Mouse (Mus musculus) cerebral cortex, adult 2 months (tissue): ENCODE data around the gene P4ha1.

Source experiments
- WGBS: fragments of 180-500 bp; shearing (Covaris S2); methylation state at CpG from one replicate; pipeline ENCODE4 v1.1.7; 2018; 5-methylcytosine and 5-hydroxymethylcytosine counted together

Gene P4ha1

DNA sequence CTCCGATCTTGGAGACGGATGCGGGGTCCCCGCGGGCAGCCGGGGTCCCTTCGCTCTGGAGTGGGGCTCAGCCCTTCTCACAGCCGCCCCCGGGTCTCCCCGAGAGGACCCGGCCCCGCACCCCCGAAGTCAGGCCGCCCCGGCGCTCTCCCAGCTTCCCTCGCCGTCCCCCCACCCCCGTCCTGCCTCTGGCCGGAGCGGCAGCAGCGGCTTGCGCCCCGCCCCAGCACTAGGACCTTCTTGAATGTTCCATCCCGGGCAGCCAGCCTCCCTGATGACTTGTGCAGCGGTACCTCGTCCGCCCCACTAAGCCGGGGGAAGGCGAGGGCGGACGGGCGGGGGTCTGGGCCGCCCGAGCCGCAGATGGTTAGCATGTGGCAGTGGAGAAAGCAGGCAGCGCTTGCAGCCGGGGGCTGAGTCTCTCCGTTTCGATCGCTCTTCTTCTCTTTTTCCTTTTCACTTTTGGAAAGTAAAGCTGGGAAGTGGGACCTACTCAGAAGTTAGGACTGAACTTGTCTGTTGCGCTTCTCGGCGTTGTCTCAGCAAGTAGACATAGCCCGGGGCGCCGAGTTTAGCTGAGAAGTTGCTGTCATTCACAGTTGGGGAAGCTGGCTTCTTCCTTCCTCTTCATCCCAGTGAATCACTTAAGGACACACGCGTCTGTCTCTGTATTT lies 529 bp downstream of the P4ha1 start:
- WGBS: 1% methylated on average over 49 of the region's 49 CpGs

GRCm38 (mm10) chr10:59324311-59325165 lies 1.4 kb downstream of the P4ha1 start:
- 6% methylated on average over 15 of the region's 15 CpGs for WGBS

DNA sequence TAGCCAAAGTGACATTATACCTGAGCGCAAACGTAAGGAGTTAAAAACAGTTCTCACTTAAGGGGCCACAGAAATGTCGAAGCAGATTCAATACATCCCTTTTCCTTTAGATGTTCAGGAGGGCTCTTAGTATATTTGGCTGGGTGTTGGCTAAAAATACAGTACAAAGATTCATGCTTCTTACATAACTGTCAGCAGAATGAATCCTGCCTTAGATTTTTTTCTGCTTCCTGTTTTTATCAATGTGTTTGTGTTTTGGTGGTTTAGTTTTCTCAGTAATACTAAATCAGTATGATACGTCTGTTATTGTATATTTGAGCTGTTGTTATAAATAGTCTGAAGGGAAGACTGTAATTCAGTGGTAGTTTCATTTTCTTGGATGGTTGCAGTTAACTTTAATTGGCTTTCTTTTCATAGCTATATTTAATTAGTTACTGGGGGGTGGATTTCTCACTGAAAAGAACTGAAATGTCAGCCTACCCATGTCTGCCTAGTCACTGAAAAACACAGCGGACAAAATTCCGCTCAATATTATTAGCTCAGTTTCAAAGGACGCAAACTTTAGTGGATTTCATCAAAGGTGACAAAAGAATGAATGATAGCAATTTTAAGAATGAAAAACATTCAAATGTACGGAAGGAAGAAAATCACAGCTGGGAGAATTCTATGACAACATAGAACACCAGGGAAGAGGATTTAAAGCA lies 3.7 kb downstream of the P4ha1 start:
- 26% methylated on average over 8 of the region's 8 CpGs for WGBS

- WGBS: 47% methylated on average over 3 of the region's 3 CpGs
Observed at GRCm38 (mm10) chr10:59327316-59327710, 4.2 kb downstream of the P4ha1 start.

- 60% methylated on average over 6 of the region's 6 CpGs for WGBS
Observed at GRCm38 (mm10) chr10:59331546-59332256, 8.6 kb downstream of the P4ha1 start.

DNA sequence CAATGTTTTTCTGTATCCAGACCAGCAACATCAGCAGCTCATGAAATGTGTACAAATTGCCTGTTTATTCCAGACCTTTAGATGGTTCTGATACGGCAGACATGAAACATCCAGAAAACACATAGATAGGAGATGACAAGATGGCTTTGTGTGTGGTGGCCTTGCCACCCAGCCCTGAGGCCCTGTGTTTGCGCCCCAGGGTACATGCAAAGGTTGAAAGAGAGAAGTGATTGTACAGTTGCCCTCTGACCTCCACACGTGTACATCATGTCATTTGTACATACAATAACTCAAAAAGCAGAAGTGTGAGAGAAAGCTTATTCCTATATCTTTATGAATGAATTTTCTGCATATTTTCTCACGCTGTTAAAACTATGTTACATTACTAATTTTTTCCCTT lies 10.3 kb downstream of the P4ha1 start:
- 77% methylated on average over 4 of the region's 4 CpGs for WGBS

DNA sequence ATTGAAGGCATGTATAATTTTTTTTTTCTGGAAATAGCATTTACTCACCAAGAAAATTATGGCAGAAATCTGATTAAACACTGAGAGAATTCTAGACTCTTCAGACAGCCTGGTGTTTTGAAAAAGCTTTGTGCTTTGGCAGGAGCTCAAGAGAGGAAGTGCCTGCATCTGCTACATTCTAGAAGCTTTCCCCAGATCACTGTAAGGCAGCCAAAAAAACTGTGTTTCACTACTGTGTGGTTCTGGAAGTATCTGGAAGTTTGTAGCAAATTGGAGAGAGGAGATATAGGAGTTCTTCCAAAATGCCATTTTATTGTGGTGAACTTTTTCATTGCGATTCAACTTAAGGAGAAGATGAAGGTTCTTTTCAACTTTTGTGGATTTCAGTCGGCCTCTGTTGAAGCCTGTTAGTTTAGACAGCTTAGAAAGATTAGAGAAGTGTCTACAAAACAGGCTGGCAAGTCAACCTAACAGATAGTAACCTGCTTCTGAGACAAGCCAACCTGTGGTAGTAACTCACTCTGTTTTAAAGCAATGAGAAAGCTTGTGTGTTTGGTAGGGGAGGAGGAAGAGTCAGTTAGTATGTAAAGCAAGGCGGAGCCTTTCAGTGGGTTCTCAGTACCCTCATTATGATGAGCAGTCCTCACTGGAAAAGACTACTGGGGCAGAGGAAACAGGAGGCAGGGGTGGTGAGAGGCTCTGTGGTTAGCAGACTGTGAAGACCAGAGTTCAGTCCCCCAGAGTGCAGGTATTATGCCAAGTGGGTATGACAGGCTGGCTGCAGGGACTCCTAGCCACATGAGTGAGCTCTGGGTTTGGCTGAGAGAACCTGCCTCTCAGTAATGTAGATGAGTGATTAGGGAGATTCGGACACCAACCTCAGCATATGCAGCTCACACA lies 12.1 kb downstream of the P4ha1 start:
- WGBS: 35% methylated on average over 4 of the region's 4 CpGs

DNA sequence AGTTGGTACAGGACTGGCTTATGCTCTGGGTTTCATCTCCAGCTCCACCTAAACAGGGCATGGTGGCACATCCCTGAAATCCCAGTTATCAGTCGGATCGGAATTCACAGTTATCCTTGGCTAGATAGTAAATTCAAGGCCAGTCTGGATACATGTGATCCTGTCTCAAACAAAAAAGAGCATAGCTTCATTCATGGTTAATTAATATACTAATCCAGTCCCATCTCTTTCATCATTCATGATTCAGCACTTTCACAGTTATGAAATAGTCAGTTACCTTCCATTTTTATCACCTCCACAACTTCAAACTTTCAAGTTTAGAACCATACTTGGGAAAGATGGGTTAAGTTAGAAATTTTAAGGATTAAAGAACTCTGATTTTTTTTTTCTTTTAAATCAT lies 13.0 kb downstream of the P4ha1 start:
- WGBS: 79% methylated on average over 2 of the region's 2 CpGs

DNA sequence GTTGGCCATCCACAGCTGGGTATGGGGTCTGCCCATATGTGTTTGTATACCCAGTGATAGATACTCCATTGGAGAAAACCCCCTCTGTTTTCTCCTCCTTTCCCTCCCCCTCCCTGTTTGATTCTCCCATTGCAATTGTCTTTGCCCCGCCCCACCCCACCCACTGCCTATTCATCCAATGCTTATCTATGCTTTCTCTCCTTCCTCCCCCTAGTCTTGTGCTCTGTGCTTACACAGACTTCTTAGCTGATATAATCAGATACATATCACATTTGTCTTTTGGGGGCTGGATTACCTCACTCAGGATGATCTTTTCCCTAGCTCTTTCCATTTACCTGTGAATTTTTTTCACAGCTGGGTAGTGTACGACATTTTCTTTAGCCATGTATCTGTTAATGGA lies 23.5 kb downstream of the P4ha1 start:
- WGBS: 93% methylated on average over 2 of the region's 2 CpGs

DNA sequence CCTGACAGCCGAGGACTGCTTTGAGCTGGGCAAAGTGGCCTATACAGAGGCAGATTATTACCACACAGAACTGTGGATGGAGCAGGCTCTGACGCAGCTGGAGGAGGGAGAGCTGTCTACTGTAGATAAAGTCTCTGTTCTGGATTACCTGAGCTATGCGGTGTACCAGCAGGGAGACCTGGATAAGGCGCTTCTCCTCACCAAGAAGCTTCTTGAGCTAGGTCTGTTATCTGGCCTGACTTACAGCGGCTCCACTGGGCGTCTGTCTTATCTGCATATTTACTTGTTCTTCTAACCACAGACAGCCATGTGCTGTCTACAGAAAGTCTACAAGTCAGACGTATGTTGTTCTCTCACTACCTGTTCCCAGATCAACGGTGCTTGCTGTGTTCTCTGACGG lies 25.1 kb downstream of the P4ha1 start:
- WGBS: 91% methylated on average over 9 of the region's 9 CpGs

DNA sequence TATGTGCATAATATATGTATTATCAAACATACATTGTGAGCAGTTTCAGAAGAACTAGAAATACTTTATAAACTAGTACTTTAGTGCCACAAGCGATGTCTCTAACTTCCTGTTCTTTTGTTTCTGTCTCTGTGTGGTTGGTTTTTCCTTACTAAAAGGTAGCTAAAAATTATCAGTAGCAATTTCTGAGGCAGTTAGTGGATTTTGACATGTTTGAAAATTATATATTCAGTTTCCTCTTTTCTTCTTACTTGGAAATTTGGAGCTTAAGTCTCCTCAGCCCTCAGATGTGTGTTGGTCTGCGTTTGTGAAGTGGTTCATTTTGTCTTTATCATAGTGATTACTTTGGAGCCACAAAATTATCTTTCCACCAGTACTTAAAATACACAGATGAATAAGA lies 26.4 kb downstream of the P4ha1 start:
- WGBS: 84% methylated on average over 2 of the region's 2 CpGs

- 34% methylated on average over 1 of the region's 1 CpGs for WGBS
Observed at GRCm38 (mm10) chr10:59353065-59353464, 30.0 kb downstream of the P4ha1 start.

DNA sequence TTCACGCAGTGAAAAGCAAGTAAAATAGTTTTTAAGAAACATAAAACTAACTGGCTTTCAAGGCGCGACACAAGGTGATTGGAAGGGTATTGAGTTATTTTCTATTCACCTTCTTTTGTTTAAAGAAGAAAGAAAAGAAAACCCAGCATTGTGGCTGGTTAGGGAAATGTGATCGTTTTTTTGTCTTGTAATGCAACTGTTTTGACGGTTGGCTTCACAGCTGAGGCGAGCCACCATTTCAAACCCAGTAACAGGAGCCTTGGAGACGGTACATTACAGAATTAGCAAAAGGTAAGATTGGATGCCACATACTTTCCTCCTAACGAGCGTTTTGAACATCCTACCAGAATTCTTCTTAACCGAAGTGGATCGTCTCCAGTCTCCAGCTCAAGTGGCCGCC lies 31.0 kb downstream of the P4ha1 start:
- 67% methylated on average over 12 of the region's 12 CpGs for WGBS

DNA sequence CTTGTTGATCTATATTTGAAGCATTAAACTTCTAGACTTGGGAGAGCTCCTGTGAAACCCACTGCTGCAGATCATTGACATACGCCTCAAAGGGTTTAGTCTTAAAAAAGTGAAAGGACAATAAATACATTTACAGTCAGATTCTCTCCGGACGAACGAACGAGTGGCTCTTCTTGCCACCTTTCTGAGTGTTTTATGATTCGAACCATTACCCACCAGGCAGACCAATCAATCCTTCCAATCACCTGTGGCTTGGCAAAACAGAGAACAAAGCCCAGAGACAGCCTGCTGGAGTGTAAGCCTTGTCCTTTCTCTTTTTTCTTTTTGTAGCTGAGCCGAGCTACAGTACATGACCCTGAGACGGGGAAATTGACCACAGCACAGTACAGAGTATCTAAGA lies 31.9 kb downstream of the P4ha1 start:
- 77% methylated on average over 8 of the region's 8 CpGs for WGBS

DNA sequence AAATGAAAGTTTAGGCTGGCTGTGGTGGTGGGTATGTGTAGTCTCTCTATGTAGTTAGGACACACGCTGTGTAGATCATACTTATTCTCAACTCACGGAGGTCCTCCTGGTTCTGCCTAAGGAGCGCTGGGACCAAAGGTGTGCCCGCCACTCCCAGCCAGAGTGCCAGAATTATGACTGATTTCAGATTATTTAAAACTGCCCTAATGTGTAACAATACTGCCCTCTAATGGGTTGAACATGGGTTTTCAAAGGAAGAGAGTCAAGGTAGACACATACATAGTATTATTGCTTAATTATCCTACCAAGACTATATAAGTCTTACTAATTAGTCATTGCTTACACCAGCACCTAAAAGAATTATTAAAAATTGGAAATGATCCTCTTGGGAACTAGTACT lies 35.6 kb downstream of the P4ha1 start:
- WGBS: 87% methylated on average over 4 of the region's 4 CpGs

DNA sequence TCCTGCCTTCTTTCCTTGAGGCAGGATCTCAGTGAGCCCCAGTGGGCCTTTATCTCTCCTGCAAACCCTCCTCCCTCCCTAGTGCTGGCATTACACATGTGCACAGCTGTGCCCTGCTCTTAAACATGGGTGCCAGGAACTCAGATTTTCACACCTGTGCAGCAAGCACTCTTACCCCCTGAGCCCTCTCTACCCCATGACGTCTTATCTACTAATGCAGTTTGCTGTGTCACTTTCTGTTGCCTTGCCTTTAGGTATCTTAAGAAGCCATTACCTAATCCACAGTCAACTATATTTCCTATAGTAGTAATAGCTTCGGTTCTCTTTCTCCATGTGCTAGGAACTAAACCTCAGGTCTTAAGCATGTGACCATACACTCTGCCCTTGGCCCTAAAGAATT lies 40.1 kb downstream of the P4ha1 start:
- WGBS: 91% methylated on average over 2 of the region's 2 CpGs

GRCm38 (mm10) chr10:59364551-59364950 lies 41.5 kb downstream of the P4ha1 start:
- WGBS: 68% methylated on average over 3 of the region's 3 CpGs

GRCm38 (mm10) chr10:59365804-59366589 lies 42.9 kb downstream of the P4ha1 start:
- WGBS: 81% methylated on average over 5 of the region's 5 CpGs

DNA sequence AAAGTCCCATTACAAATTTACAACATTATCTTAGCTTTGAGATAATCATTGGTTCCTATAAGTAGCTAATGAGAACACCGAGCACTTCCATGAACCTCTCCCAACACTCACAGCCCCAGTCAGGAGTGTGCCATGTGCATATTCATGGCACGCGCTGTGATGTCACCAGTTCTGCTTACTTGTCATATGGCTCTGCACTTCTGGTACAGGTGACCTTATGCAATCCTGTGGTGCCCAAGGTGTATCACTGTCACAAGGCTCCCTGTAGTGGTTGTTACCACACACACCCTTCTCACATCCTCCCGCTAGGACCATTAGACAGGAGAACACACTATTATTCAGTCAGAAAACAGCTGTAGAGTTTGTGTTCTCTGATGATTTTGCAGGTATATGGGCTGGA lies 43.6 kb downstream of the P4ha1 start:
- 95% methylated on average over 4 of the region's 4 CpGs for WGBS

DNA sequence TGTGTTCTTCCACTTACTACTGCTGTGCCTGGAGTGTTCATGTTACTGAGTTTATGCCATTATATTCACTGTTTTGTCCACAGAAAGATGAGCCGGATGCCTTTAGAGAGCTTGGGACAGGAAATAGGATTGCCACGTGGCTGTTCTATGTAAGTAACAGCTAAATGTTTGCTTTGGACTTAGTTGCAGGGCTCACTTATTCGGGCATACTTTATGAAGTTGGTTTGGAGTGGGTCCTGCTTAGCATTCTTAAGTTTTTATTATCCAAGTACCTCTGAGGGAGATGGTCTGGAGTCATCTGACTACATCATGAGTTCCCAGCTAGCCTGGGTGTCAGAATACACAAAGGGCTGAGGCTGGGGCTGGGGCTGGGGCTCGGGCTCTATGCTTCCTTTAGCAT lies 44.1 kb downstream of the P4ha1 start:
- WGBS: 71% methylated on average over 4 of the region's 4 CpGs
